Mouse (Mus musculus): ENCODE measurements around the gene Fbxw10. TPM values are rescaled to one million over a fixed set of nuclear protein-coding genes. Genes with fewer than 3 reads are reported as not detected.

Fbxw10 gene
- under 1 TPM; 0.10 to 0.21 TPM for total RNA-seq (2021)
- long read RNA-seq, experiment 1 = 0 reads
- long read RNA-seq, experiment 2 = 0 reads

GRCm38 (mm10) chr11:62846961-62847654 is at the start of gene Fbxw10:
Gene Fbxw10 (plus strand): TSS chr11:62847069.
- no peak for DNase-seq

GRCm38 (mm10) chr11:62804119-62804518 is 42.8 kb upstream of the Fbxw10 start:
- no peak for DNase-seq

GRCm38 (mm10) chr11:62807965-62808364 is 38.9 kb upstream of the Fbxw10 start:
- no peak for DNase-seq

GRCm38 (mm10) chr11:62809201-62809600 is 37.7 kb upstream of the Fbxw10 start:
- DNase-seq = no peak

- no peak for DNase-seq
These were observed 34.6 kb upstream of the Fbxw10 start for GRCm38 (mm10) chr11:62812268-62812667.

GRCm38 (mm10) chr11:62813497-62813896 is 33.4 kb upstream of the Fbxw10 start:
- DNase-seq = no peak

GRCm38 (mm10) chr11:62813970-62814624 is 32.8 kb upstream of the Fbxw10 start:
- no peak for DNase-seq

- DNase-seq = no peak
These were observed 32.2 kb upstream of the Fbxw10 start for GRCm38 (mm10) chr11:62814625-62815024.

GRCm38 (mm10) chr11:62815438-62815837 is 31.4 kb upstream of the Fbxw10 start:
- no peak for DNase-seq

- no peak for DNase-seq
These were observed 30.3 kb upstream of the Fbxw10 start for GRCm38 (mm10) chr11:62816591-62816990.

- no peak for DNase-seq
These were observed 27.7 kb upstream of the Fbxw10 start for GRCm38 (mm10) chr11:62819059-62819686.

GRCm38 (mm10) chr11:62820059-62820541 is 26.8 kb upstream of the Fbxw10 start, which contains the start of gene Trim16:
Gene Trim16 (plus strand): TSS chr11:62820231.
- peak; percentile 89 for DNase-seq

- peak; percentile 30 for DNase-seq
These were observed 26.0 kb upstream of the Fbxw10 start for GRCm38 (mm10) chr11:62820661-62821437.

GRCm38 (mm10) chr11:62821893-62822292 is 25.0 kb upstream of the Fbxw10 start:
- no peak for DNase-seq

GRCm38 (mm10) chr11:62824211-62824610 is 22.7 kb upstream of the Fbxw10 start:
- no peak for DNase-seq

GRCm38 (mm10) chr11:62825222-62826105 is 21.4 kb upstream of the Fbxw10 start:
- DNase-seq = no peak

- DNase-seq = peak; percentile 38
These were observed 20.6 kb upstream of the Fbxw10 start for GRCm38 (mm10) chr11:62826106-62826733.

GRCm38 (mm10) chr11:62827135-62827534 is 19.7 kb upstream of the Fbxw10 start:
- no peak for DNase-seq

- DNase-seq = peak; percentile 59
These were observed 19.0 kb upstream of the Fbxw10 start for GRCm38 (mm10) chr11:62827911-62828310.

GRCm38 (mm10) chr11:62830387-62830786 is 16.5 kb upstream of the Fbxw10 start:
- no peak for DNase-seq

GRCm38 (mm10) chr11:62831906-62832305 is 15.0 kb upstream of the Fbxw10 start:
- DNase-seq = no peak
